Mouse (Mus musculus): ENCODE measurements at regions not wholly inside any gene's neighbourhood (a gene's known extent, or its start where the extent isn't known, plus 50 kb on each side); places are given as distances from the start of the nearest gene placed in this dataset.

DNA sequence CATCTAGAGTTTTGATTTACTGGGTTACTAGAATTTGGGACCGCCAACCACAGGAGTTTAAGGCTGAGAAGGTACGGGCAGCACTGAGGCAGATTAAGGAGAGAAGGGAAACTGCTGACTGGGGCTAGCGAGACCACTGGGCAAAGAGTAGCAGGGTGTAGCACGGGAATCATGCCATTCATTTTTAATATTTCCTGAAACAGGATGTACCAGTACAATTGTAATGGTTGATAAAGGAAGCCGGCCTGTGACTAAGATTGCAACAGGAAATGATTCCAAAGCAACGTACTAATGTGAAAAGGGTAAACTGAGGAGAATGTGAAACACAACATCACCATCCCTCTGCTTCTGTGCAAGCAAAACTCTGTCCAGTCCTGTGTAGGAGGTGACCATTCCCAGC lies 118.3 kb upstream of the Ift57 start:
- DNase-seq: no peak

DNA sequence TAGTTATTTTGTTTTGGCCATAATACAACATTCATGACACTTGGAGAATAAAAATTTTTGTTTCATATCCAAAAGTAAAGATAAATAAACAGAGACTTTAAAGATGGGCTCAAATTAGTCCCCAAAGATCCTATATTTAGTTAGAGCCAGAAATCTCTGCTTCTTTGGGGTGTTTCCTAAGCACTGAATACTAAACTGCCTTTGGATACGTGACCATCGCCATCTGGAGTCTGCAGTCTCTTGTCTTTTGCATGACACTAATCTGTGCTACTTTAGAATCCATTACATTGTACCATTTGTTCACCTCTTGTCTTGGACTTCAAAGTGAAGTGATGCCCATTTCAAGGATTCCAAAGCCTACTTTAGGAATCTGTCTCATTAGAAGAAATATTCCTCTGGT lies 92.5 kb upstream of the Ift57 start:
- DNase-seq: no peak

GRCm38 (mm10) chr16:49614801-49615200 lies 84.2 kb upstream of the Ift57 start:
- no peak for DNase-seq

- no peak for DNase-seq
Measured at GRCm38 (mm10) chr16:49615342-49616020, 83.6 kb upstream of the Ift57 start.

- DNase-seq: peak; percentile 5
Measured at GRCm38 (mm10) chr16:49616263-49616872, 82.7 kb upstream of the Ift57 start.

DNA sequence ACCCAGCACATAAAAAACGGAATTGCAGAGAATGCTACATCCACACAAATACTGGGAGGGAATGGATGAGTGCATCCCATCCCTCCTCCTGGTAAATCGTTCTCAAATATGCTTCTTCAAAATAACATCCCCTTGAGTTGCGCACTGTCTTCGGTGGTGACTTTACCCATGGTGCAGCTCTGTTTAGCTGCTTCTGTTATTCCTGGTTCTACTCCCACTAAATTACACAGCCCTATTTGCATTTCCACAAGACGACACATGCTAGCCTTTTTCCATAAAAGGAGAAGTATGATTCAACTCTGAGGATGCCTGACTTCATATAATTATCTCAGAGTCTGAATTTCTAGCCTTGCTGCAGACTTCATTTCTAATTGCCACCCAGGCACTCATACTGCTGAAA lies 65.5 kb upstream of the Ift57 start:
- DNase-seq: no peak

GRCm38 (mm10) chr16:49635506-49635905 lies 63.5 kb upstream of the Ift57 start:
- DNase-seq: no peak

DNA sequence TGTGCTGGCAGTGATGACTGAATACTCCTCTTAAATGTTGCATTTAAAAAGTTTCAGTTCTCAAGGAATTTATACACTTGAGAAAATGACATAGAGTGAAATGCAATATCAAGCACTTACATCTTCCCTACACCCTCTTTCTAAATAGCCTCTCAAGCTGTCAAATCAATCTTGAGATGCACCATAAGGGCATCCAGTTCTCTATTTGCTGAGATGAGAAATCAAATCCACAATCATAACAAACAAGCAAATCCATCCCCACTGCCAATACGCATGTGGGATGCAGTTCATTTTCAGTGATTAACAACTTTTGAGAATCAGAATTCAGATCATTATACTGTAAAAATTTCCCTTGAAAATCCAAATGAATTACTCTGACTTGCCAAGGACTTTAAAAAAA lies 62.6 kb upstream of the Ift57 start:
- no peak for DNase-seq

GRCm38 (mm10) chr16:49642696-49643095 lies 56.3 kb upstream of the Ift57 start:
- no peak for DNase-seq

GRCm38 (mm10) chr16:49644416-49644815 lies 54.6 kb upstream of the Ift57 start:
- no peak for DNase-seq

DNA sequence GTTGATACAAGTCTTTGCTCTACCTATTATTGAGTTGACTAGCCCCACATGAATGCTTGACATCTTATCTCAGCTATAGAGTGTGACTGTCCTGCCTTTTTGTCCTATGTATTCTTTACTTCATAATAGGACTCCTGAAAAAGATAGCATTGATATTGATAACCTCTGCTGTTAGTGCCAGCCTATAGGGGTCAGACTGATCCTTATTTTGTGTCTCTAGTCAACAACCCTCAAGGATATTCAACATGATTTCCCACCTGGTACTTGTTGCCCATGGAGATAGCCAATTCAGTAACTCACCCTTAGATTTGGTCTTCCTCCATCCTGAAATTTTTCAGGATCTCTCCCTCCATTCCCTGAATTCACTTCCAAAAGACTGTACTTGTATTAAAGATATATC lies 52.6 kb upstream of the Ift57 start:
- no peak for DNase-seq
